Mouse (Mus musculus) G1E (cell line): ENCODE measurements at regions not wholly inside any gene's neighbourhood (a gene's known extent, or its start where the extent isn't known, plus 50 kb on each side); places are given as distances from the start of the nearest gene placed in this dataset.

Experiments
- CTCF ChIP-seq: IDR thresholded peaks from 2 replicates; pipeline ENCODE4 v1.5.1; 2012; ENCODE audit warnings: low read depth, low read length, inconsistent platforms, mixed read lengths
- GATA1 ChIP-seq: IDR thresholded peaks from 2 replicates; pipeline ENCODE4 v1.6.1; 2012; ENCODE audit warnings: borderline replicate concordance, low read length, inconsistent platforms, mixed read lengths
- POLR2AphosphoS5 ChIP-seq: IDR thresholded peaks from 2 replicates; pipeline ENCODE4 v1.6.1; 2012; ENCODE audit warnings: low read depth, low read length, inconsistent platforms; ENCODE audit not compliant: insufficient replicate concordance
- TAL1 ChIP-seq: conservative IDR thresholded peaks from 2 replicates; pipeline ENCODE4 v1.6.1; 2012; ENCODE audit warnings: low read depth, low read length, inconsistent platforms, mixed read lengths

DNA sequence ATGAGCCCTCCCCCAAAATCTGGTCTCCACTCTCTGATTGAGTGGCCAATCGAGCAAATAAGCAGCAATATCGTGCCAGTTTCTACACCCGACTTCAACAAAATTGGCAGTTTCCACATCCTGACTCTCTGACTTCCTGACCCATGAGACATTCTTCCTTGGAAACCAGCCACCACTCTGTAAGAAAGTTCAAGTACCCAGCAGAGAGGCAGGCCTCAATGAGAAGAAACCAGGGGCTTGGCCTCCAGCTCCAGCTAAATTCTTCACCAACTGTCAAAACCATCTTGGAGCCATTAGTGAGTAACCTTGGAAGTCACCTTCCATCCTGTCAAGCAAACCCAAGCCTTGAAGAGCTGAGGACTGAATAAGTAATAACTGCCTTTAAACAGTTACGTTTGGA is 162.7 kb upstream of the Intu start:
- TF ChIP-seq TAL1: no peak
- no peak for TF ChIP-seq POLR2AphosphoS5
- TF ChIP-seq CTCF: no peak
- TF ChIP-seq GATA1: no peak
